Mouse (Mus musculus) intestine, embryonic 14.5 days (tissue): ENCODE results near the gene Mrpl14. TPM values are rescaled to one million over a fixed set of nuclear protein-coding genes. Genes with fewer than 3 reads are reported as not detected.
A peak's percentile ranks its signal among the peaks of the same experiment; 100 is the strongest.

Experiments used
- ATAC-seq: fragments of 200-750 bp; cut with Nextera tagmentation; replicated peaks from 2 replicates; pipeline ENCODE4 v1.8.0; 2017; ENCODE audit warnings: low read depth, moderate number of reproducible peaks, moderate TSS enrichment, moderate library complexity; ENCODE audit not compliant: low FRiP score, low TSS enrichment
- DNase-seq: peaks from one replicate; pipeline ENCODE4 v3.0.0-alpha.2; 2018; ENCODE audit warnings: low spot score
- H3K27ac ChIP-seq: fragments of 300-500 bp; sonication (generic); 2 replicates; pipeline ENCODE4 v1.5.1; 2014; ENCODE audit warnings: low read depth, mild to moderate bottlenecking, control low read depth
- H3K27me3 ChIP-seq: fragments of 300-500 bp; sonication (generic); replicated peaks from 2 replicates; pipeline ENCODE4 v1.6.1; 2014; ENCODE audit warnings: low read length, control low read depth; ENCODE audit not compliant: control insufficient read depth, insufficient read depth
- H3K36me3 ChIP-seq: fragments of 300-500 bp; sonication (generic); 2 replicates; pipeline ENCODE4 v1.6.1; 2014; ENCODE audit warnings: low read length, control low read depth; ENCODE audit not compliant: control insufficient read depth, insufficient read depth
- H3K4me1 ChIP-seq: fragments of 300-500 bp; sonication (generic); replicated peaks from 2 replicates; pipeline ENCODE4 v1.6.1; 2014; ENCODE audit warnings: low read length, control low read depth, mixed read lengths; ENCODE audit not compliant: control insufficient read depth, insufficient read depth
- H3K4me2 ChIP-seq: fragments of 300-500 bp; sonication (generic); 2 replicates; pipeline ENCODE4 v1.6.1; 2014; ENCODE audit warnings: low read length
- H3K4me3 ChIP-seq: fragments of 300-500 bp; sonication (generic); 2 replicates; pipeline ENCODE4 v1.5.1; 2014; ENCODE audit warnings: low read depth, low read length, control low read depth, mixed read lengths
- H3K9ac ChIP-seq: fragments of 300-500 bp; sonication (generic); 2 replicates; pipeline ENCODE4 v1.6.1; 2014; ENCODE audit warnings: mild to moderate bottlenecking, low read length
- H3K9me3 ChIP-seq: fragments of 300-500 bp; sonication (generic); 2 replicates; pipeline ENCODE4 v1.6.1; 2016; ENCODE audit warnings: low read length, control low read depth; ENCODE audit not compliant: control insufficient read depth
- WGBS: fragments of 180-500 bp; shearing (Covaris S2); extraction: QIAGEN DNeasy Blood & Tissue Kit; methylation state at CpG from one replicate; pipeline ENCODE4 v1.1.7; 2014; 5-methylcytosine and 5-hydroxymethylcytosine counted together
- polyA plus RNA-seq: library from polyadenylated mRNA; unstranded; fragments of >200 nt; fragmentation: Nextera tagmentation; extraction: Ambion mirVana; gene quantifications from 2 replicates; pipeline ENCODE4 v1.2.1, GENCODE M21; 2014

Mrpl14 gene
- polyA plus RNA-seq, 1 experiment from 2014 or later, result 173 TPM

- H3K9ac ChIP-seq, result 0 out of 2 replicates have a peak overlapping the region, but pooled peaks have one; percentile 11
- 45% methylated on average over 8 of the region's 8 CpGs for WGBS
- H3K4me3 ChIP-seq, result no peak overlapping the region
- no peak for DNase-seq
- H3K27me3 ChIP-seq, result no peaks in the 10 kb centered on the region
- H3K4me1 ChIP-seq, result no peaks in the 10 kb centered on the region; the same call in none of the 2 replicates
- no peak for ATAC-seq
- peak overlapping the region; percentile 35; the same call in 1 of the 2 replicates for H3K27ac ChIP-seq
- H3K4me2 ChIP-seq, result peak overlapping the region; percentile 30
- H3K36me3 ChIP-seq, result peaks cover 21% of the 10 kb centered on the region
- no peaks in the 10 kb centered on the region for H3K9me3 ChIP-seq
These were observed 5.6 kb upstream of the Mrpl14 start for GRCm38 (mm10) chr17:45680391-45680980.

- Histone ChIP-seq H3K36me3 (peaks cover 10% of the 10 kb centered on the region), H3K9ac (no peak overlapping the region), H3K4me2 (no peak overlapping the region), H3K27ac (no peak overlapping the region), H3K9me3 (no peaks in the 10 kb centered on the region), H3K4me1 (no peaks in the 10 kb centered on the region; the same call in none of the 2 replicates), H3K4me3 (no peak overlapping the region), H3K27me3 (no peaks in the 10 kb centered on the region)
- 100% methylated on average over 1 of the region's 1 CpGs for WGBS
- no peak for DNase-seq
- ATAC-seq, result no peak
These were observed 4.5 kb upstream of the Mrpl14 start for GRCm38 (mm10) chr17:45681588-45681987.

GRCm38 (mm10) chr17:45682843-45683242, 3.3 kb upstream of the Mrpl14 start:
- peaks cover 11% of the 10 kb centered on the region for H3K4me1 ChIP-seq
- H3K27me3 ChIP-seq, result no peaks in the 10 kb centered on the region
- 90% methylated on average over 4 of the region's 4 CpGs for WGBS
- DNase-seq (no peak), ATAC-seq (no peak)
- no peak overlapping the region for H3K9ac ChIP-seq
- H3K4me3 ChIP-seq, result no peak overlapping the region
- no peak overlapping the region for H3K27ac ChIP-seq
- no peaks in the 10 kb centered on the region for H3K36me3 ChIP-seq
- H3K4me2 ChIP-seq, result no peak overlapping the region
- no peaks in the 10 kb centered on the region for H3K9me3 ChIP-seq

- 33% methylated on average over 14 of the region's 14 CpGs for WGBS
- H3K36me3 ChIP-seq, result no peaks in the 10 kb centered on the region
- DNase-seq (no peak), ATAC-seq (no peak)
- peak overlapping the region; percentile 79; the same call in 1 of the 2 replicates for H3K27ac ChIP-seq
- no peaks in the 10 kb centered on the region for H3K9me3 ChIP-seq
- peak overlapping the region; percentile 65 for H3K4me2 ChIP-seq
- H3K9ac ChIP-seq, result peak overlapping the region; percentile 69
- H3K27me3 ChIP-seq, result no peaks in the 10 kb centered on the region
- peaks cover 11% of the 10 kb centered on the region for H3K4me1 ChIP-seq
- H3K4me3 ChIP-seq, result peak overlapping the region; percentile 92
These were observed 1.4 kb upstream of the Mrpl14 start for GRCm38 (mm10) chr17:45684667-45685131.

- Histone ChIP-seq H3K4me1 (peaks cover 11% of the 10 kb centered on the region), H3K27me3 (no peaks in the 10 kb centered on the region), H3K4me3 (peak overlapping the region; percentile 92), H3K27ac (peak overlapping the region; percentile 79), H3K9me3 (no peaks in the 10 kb centered on the region), H3K36me3 (no peaks in the 10 kb centered on the region), H3K4me2 (peak overlapping the region; percentile 65), H3K9ac (peak overlapping the region; percentile 69)
- WGBS, result 1% methylated on average over 54 of the region's 58 CpGs
- ATAC-seq, result peak; percentile 67
- peak; percentile 74 for DNase-seq
These were observed 690 bp upstream of the Mrpl14 start for GRCm38 (mm10) chr17:45685171-45686092.

- no peaks in the 10 kb centered on the region for H3K9me3 ChIP-seq
- H3K4me2 ChIP-seq, result peak within 1 kb of the TSS; percentile 65
- 5% methylated on average over 12 of the region's 12 CpGs for WGBS
- H3K4me1 ChIP-seq, result peaks cover 11% of the 10 kb centered on the region
- peak within 1 kb of the TSS; percentile 92 for H3K4me3 ChIP-seq
- H3K36me3 ChIP-seq, result no peaks in the 10 kb centered on the region
- no peaks in the 10 kb centered on the region for H3K27me3 ChIP-seq
- peak within 1 kb of the TSS; percentile 69 for H3K9ac ChIP-seq
- H3K27ac ChIP-seq, result peak within 1 kb of the TSS; percentile 79
- ATAC-seq, result 0 out of 2 replicates have a peak, but pooled peaks have one; percentile 2
- no peak for DNase-seq
These were observed 594 bp downstream of the Mrpl14 start, which contains the start of gene Tmem63b for GRCm38 (mm10) chr17:45686716-45687115. Tmem63b (minus strand) TSS chr17:45686905.

- Histone ChIP-seq H3K27me3 (no peaks in the 10 kb centered on the region), H3K9ac (no peak overlapping the region), H3K4me3 (no peak overlapping the region), H3K4me2 (no peak overlapping the region), H3K4me1 (peaks cover 16% of the 10 kb centered on the region), H3K36me3 (no peaks in the 10 kb centered on the region), H3K9me3 (no peaks in the 10 kb centered on the region), H3K27ac (no peak overlapping the region)
- ATAC-seq (no peak), DNase-seq (no peak)
- WGBS, result 69% methylated on average over 9 of the region's 9 CpGs
These were observed 3.0 kb downstream of the Mrpl14 start for GRCm38 (mm10) chr17:45689120-45689519.

- H3K9ac ChIP-seq, result no peak overlapping the region
- DNase-seq, result no peak
- no peaks in the 10 kb centered on the region for H3K36me3 ChIP-seq
- H3K4me2 ChIP-seq, result no peak overlapping the region
- 84% methylated on average over 4 of the region's 4 CpGs for WGBS
- no peaks in the 10 kb centered on the region for H3K9me3 ChIP-seq
- H3K4me3 ChIP-seq, result no peak overlapping the region
- H3K27me3 ChIP-seq, result no peaks in the 10 kb centered on the region
- H3K27ac ChIP-seq, result no peak overlapping the region
- H3K4me1 ChIP-seq, result peaks cover 21% of the 10 kb centered on the region
- ATAC-seq, result no peak
These were observed 3.9 kb downstream of the Mrpl14 start for GRCm38 (mm10) chr17:45690044-45690443.
